Mouse (Mus musculus): Measurements from ENCODE around the gene Gja4.

GRCm38 (mm10) chr4:127264183-127264554 is 49.7 kb downstream of the Gja4 start:
- TF ChIP-seq CTCF (IDR thresholded peaks at IDR 0.05; ENCODE audit: borderline replicate concordance, insufficient read depth, low read length) (no peak), POLR2A (IDR thresholded peaks at IDR 0.05; ENCODE audit: low read depth, low read length) (no peak)

All from embryonic fibroblast, embryonic 13.5 days (primary cell).